Mouse (Mus musculus): ENCODE results near the gene Misp. TPM values are rescaled to one million over a fixed set of nuclear protein-coding genes. Genes with fewer than 3 reads are reported as not detected.

The Misp gene
- polyA plus RNA-seq, 1 experiment from 2014 or later, result 0.39 TPM

GRCm38 (mm10) chr10:79818225-79818624 is 2.6 kb upstream of the Misp start:
- Histone ChIP-seq H3K4me1 (ENCODE audit: control insufficient read depth, insufficient read depth, low read length) (no peaks in the 10 kb centered on the region), H3K27me3 (ENCODE audit: control insufficient read depth, insufficient read depth, low read length) (no peaks in the 10 kb centered on the region), H3K36me3 (replicated peaks; ENCODE audit: control insufficient read depth, insufficient read depth, low read depth, low read length) (peaks cover 8% of the 10 kb centered on the region), H3K4me2 (ENCODE audit: low read depth, low read length) (no peak overlapping the region), H3K9me3 (replicated peaks; ENCODE audit: control insufficient read depth, low read length) (no peaks in the 10 kb centered on the region), H3K9ac (replicated peaks; ENCODE audit: low read length) (no peak overlapping the region), H3K4me3 (ENCODE audit: low read depth, low read length) (no peak overlapping the region), H3K27ac (replicated peaks; ENCODE audit: low read depth, low read length) (0 out of 2 replicates have a peak overlapping the region, but pooled peaks have one; percentile 47)
- 73% methylated on average over 4 of the region's 4 CpGs for WGBS
- ATAC-seq (replicated peaks; ENCODE audit: insufficient number of reproducible peaks, low FRiP score, low TSS enrichment, low read depth) (no peak), DNase-seq (ENCODE audit: low spot score) (no peak)

GRCm38 (mm10) chr10:79819606-79820005 is 1.2 kb upstream of the Misp start:
- no peak overlapping the region for H3K4me3 ChIP-seq (ENCODE audit: low read depth, low read length)
- 92% methylated on average over 16 of the region's 17 CpGs for WGBS
- peaks cover 8% of the 10 kb centered on the region for H3K36me3 ChIP-seq (replicated peaks; ENCODE audit: control insufficient read depth, insufficient read depth, low read depth, low read length)
- no peak overlapping the region for H3K4me2 ChIP-seq (ENCODE audit: low read depth, low read length)
- no peaks in the 10 kb centered on the region for H3K4me1 ChIP-seq (ENCODE audit: control insufficient read depth, insufficient read depth, low read length)
- no peak for ATAC-seq (replicated peaks; ENCODE audit: insufficient number of reproducible peaks, low FRiP score, low TSS enrichment, low read depth)
- H3K9ac ChIP-seq (replicated peaks; ENCODE audit: low read length), result no peak overlapping the region
- H3K9me3 ChIP-seq (replicated peaks; ENCODE audit: control insufficient read depth, low read length), result no peaks in the 10 kb centered on the region
- DNase-seq (ENCODE audit: low spot score), result no peak
- H3K27ac ChIP-seq (replicated peaks; ENCODE audit: low read depth, low read length), result no peak overlapping the region
- no peaks in the 10 kb centered on the region for H3K27me3 ChIP-seq (ENCODE audit: control insufficient read depth, insufficient read depth, low read length)

- Histone ChIP-seq H3K27ac (replicated peaks; ENCODE audit: low read depth, low read length) (no peak overlapping the region), H3K36me3 (replicated peaks; ENCODE audit: control insufficient read depth, insufficient read depth, low read depth, low read length) (peaks cover 8% of the 10 kb centered on the region), H3K9me3 (replicated peaks; ENCODE audit: control insufficient read depth, low read length) (no peaks in the 10 kb centered on the region), H3K4me1 (ENCODE audit: control insufficient read depth, insufficient read depth, low read length) (no peaks in the 10 kb centered on the region), H3K27me3 (ENCODE audit: control insufficient read depth, insufficient read depth, low read length) (no peaks in the 10 kb centered on the region), H3K9ac (replicated peaks; ENCODE audit: low read length) (no peak overlapping the region), H3K4me2 (ENCODE audit: low read depth, low read length) (no peak overlapping the region), H3K4me3 (ENCODE audit: low read depth, low read length) (no peak overlapping the region)
- ATAC-seq (replicated peaks; ENCODE audit: insufficient number of reproducible peaks, low FRiP score, low TSS enrichment, low read depth) (no peak), DNase-seq (ENCODE audit: low spot score) (no peak)
- WGBS, result 80% methylated on average over 8 of the region's 8 CpGs
Measured at GRCm38 (mm10) chr10:79820277-79820676, 512 bp upstream of the Misp start.

GRCm38 (mm10) chr10:79821731-79822130 is 942 bp downstream of the Misp start:
- H3K36me3 ChIP-seq (replicated peaks; ENCODE audit: control insufficient read depth, insufficient read depth, low read depth, low read length), result peaks cover 6% of the 10 kb centered on the region; the same call in 1 of the 2 replicates
- H3K27me3 ChIP-seq (ENCODE audit: control insufficient read depth, insufficient read depth, low read length), result no peaks in the 10 kb centered on the region
- no peak overlapping the region for H3K4me3 ChIP-seq (ENCODE audit: low read depth, low read length)
- WGBS, result 87% methylated on average over 12 of the region's 12 CpGs
- H3K9me3 ChIP-seq (replicated peaks; ENCODE audit: control insufficient read depth, low read length), result no peaks in the 10 kb centered on the region
- H3K27ac ChIP-seq (replicated peaks; ENCODE audit: low read depth, low read length), result no peak overlapping the region
- no peak for ATAC-seq (replicated peaks; ENCODE audit: insufficient number of reproducible peaks, low FRiP score, low TSS enrichment, low read depth)
- H3K4me2 ChIP-seq (ENCODE audit: low read depth, low read length), result no peak overlapping the region
- H3K9ac ChIP-seq (replicated peaks; ENCODE audit: low read length), result no peak overlapping the region
- DNase-seq (ENCODE audit: low spot score), result no peak
- H3K4me1 ChIP-seq (ENCODE audit: control insufficient read depth, insufficient read depth, low read length), result no peaks in the 10 kb centered on the region

- DNase-seq (ENCODE audit: low spot score) (no peak), ATAC-seq (replicated peaks; ENCODE audit: insufficient number of reproducible peaks, low FRiP score, low TSS enrichment, low read depth) (peak; percentile 15; the same call in 1 of the 2 replicates)
- WGBS, result 26% methylated on average over 17 of the region's 17 CpGs
- Histone ChIP-seq H3K27me3 (ENCODE audit: control insufficient read depth, insufficient read depth, low read length) (no peaks in the 10 kb centered on the region), H3K4me1 (ENCODE audit: control insufficient read depth, insufficient read depth, low read length) (no peaks in the 10 kb centered on the region), H3K36me3 (replicated peaks; ENCODE audit: control insufficient read depth, insufficient read depth, low read depth, low read length) (peaks cover 6% of the 10 kb centered on the region; the same call in 1 of the 2 replicates), H3K27ac (replicated peaks; ENCODE audit: low read depth, low read length) (no peak overlapping the region), H3K9ac (replicated peaks; ENCODE audit: low read length) (peak overlapping the region; percentile 30; the same call in 1 of the 2 replicates), H3K4me3 (ENCODE audit: low read depth, low read length) (no peak overlapping the region), H3K4me2 (ENCODE audit: low read depth, low read length) (no peak overlapping the region; the same call in 1 of the 2 replicates), H3K9me3 (replicated peaks; ENCODE audit: control insufficient read depth, low read length) (no peaks in the 10 kb centered on the region)
Measured at GRCm38 (mm10) chr10:79822372-79822771, 1.6 kb downstream of the Misp start.

- no peaks in the 10 kb centered on the region for H3K4me1 ChIP-seq (ENCODE audit: control insufficient read depth, insufficient read depth, low read length)
- peaks cover 6% of the 10 kb centered on the region; the same call in 1 of the 2 replicates for H3K36me3 ChIP-seq (replicated peaks; ENCODE audit: control insufficient read depth, insufficient read depth, low read depth, low read length)
- H3K9ac ChIP-seq (replicated peaks; ENCODE audit: low read length), result no peak overlapping the region
- ATAC-seq (replicated peaks; ENCODE audit: insufficient number of reproducible peaks, low FRiP score, low TSS enrichment, low read depth), result no peak
- H3K4me3 ChIP-seq (ENCODE audit: low read depth, low read length), result no peak overlapping the region
- no peaks in the 10 kb centered on the region for H3K9me3 ChIP-seq (replicated peaks; ENCODE audit: control insufficient read depth, low read length)
- DNase-seq (ENCODE audit: low spot score), result no peak
- H3K27ac ChIP-seq (replicated peaks; ENCODE audit: low read depth, low read length), result no peak overlapping the region
- no peak overlapping the region for H3K4me2 ChIP-seq (ENCODE audit: low read depth, low read length)
- 65% methylated on average over 6 of the region's 6 CpGs for WGBS
- H3K27me3 ChIP-seq (ENCODE audit: control insufficient read depth, insufficient read depth, low read length), result no peaks in the 10 kb centered on the region
Measured at GRCm38 (mm10) chr10:79823011-79823410, 2.2 kb downstream of the Misp start.

GRCm38 (mm10) chr10:79824413-79824812 is 3.6 kb downstream of the Misp start:
- Histone ChIP-seq H3K4me2 (ENCODE audit: low read depth, low read length) (no peak overlapping the region), H3K4me1 (ENCODE audit: control insufficient read depth, insufficient read depth, low read length) (no peaks in the 10 kb centered on the region), H3K27me3 (ENCODE audit: control insufficient read depth, insufficient read depth, low read length) (no peaks in the 10 kb centered on the region), H3K4me3 (ENCODE audit: low read depth, low read length) (no peak overlapping the region), H3K27ac (replicated peaks; ENCODE audit: low read depth, low read length) (no peak overlapping the region), H3K36me3 (replicated peaks; ENCODE audit: control insufficient read depth, insufficient read depth, low read depth, low read length) (peaks cover 3% of the 10 kb centered on the region; the same call in 1 of the 2 replicates), H3K9me3 (replicated peaks; ENCODE audit: control insufficient read depth, low read length) (no peaks in the 10 kb centered on the region), H3K9ac (replicated peaks; ENCODE audit: low read length) (no peak overlapping the region)
- 73% methylated on average over 6 of the region's 6 CpGs for WGBS
- ATAC-seq (replicated peaks; ENCODE audit: insufficient number of reproducible peaks, low FRiP score, low TSS enrichment, low read depth), result no peak
- DNase-seq (ENCODE audit: low spot score), result no peak

GRCm38 (mm10) chr10:79831583-79831982 is 10.8 kb downstream of the Misp start:
- Histone ChIP-seq H3K9me3 (replicated peaks; ENCODE audit: control insufficient read depth, low read length) (no peaks in the 10 kb centered on the region), H3K36me3 (replicated peaks; ENCODE audit: control insufficient read depth, insufficient read depth, low read depth, low read length) (no peaks in the 10 kb centered on the region), H3K4me2 (ENCODE audit: low read depth, low read length) (no peak overlapping the region), H3K27ac (replicated peaks; ENCODE audit: low read depth, low read length) (no peak overlapping the region), H3K9ac (replicated peaks; ENCODE audit: low read length) (no peak overlapping the region), H3K4me3 (ENCODE audit: low read depth, low read length) (no peak overlapping the region), H3K27me3 (ENCODE audit: control insufficient read depth, insufficient read depth, low read length) (no peaks in the 10 kb centered on the region), H3K4me1 (ENCODE audit: control insufficient read depth, insufficient read depth, low read length) (no peaks in the 10 kb centered on the region)
- DNase-seq (ENCODE audit: low spot score) (no peak), ATAC-seq (replicated peaks; ENCODE audit: insufficient number of reproducible peaks, low FRiP score, low TSS enrichment, low read depth) (no peak)
- 83% methylated on average over 3 of the region's 3 CpGs for WGBS

Measured in embryonic facial prominence, embryonic 11.5 days (tissue).